Mouse (Mus musculus) liver, embryonic 13.5 days (tissue): ENCODE measurements around the gene Ube4a. TPM values are rescaled to one million over a fixed set of nuclear protein-coding genes. Genes with fewer than 3 reads are reported as not detected.
A peak's percentile ranks its signal among the peaks of the same experiment; 100 is the strongest.
"Not testable (repeated sequence)": the region's sequence is repeated elsewhere in the genome, so short reads cannot be mapped to it uniquely, and the experiment has no call there.

Experiments
- ATAC-seq: fragments of 200-750 bp; cut with Nextera tagmentation; 2 replicates; pipeline ENCODE4 v1.8.0; 2017; ENCODE audit warnings: low read depth, mild to moderate bottlenecking, moderate number of reproducible peaks, moderate library complexity
- DNase-seq: peaks from one replicate; pipeline ENCODE4 v3.0.0; 2022
- H3K27ac ChIP-seq: fragments of 300-500 bp; sonication (generic); 2 replicates; pipeline ENCODE4 v1.5.1; 2015; ENCODE audit warnings: moderate library complexity, mild to moderate bottlenecking, inconsistent platforms
- H3K27me3 ChIP-seq: fragments of 300-500 bp; sonication (generic); 2 replicates; pipeline ENCODE4 v1.6.1; 2015; ENCODE audit warnings: mild to moderate bottlenecking, inconsistent platforms
- H3K36me3 ChIP-seq: fragments of 300-500 bp; sonication (generic); 2 replicates; pipeline ENCODE4 v1.6.1; 2015; ENCODE audit warnings: mild to moderate bottlenecking, inconsistent platforms
- H3K4me1 ChIP-seq: fragments of 300-500 bp; sonication (generic); replicated peaks from 2 replicates; pipeline ENCODE4 v1.6.1; 2015; ENCODE audit warnings: inconsistent platforms
- H3K4me2 ChIP-seq: fragments of 300-500 bp; sonication (generic); 2 replicates; pipeline ENCODE4 v1.6.1; 2015; ENCODE audit warnings: inconsistent platforms, mild to moderate bottlenecking, moderate library complexity
- H3K4me3 ChIP-seq: fragments of 300-500 bp; sonication (generic); replicated peaks from 2 replicates; pipeline ENCODE4 v1.5.1; 2015; ENCODE audit warnings: mild to moderate bottlenecking, inconsistent platforms
- H3K9ac ChIP-seq: fragments of 300-500 bp; sonication (generic); 2 replicates; pipeline ENCODE4 v1.6.1; 2015; ENCODE audit warnings: mild to moderate bottlenecking, inconsistent platforms
- H3K9me3 ChIP-seq: fragments of 300-500 bp; sonication (generic); replicated peaks from 2 replicates; pipeline ENCODE4 v1.6.1; 2016; ENCODE audit warnings: inconsistent platforms
- WGBS: fragments of 180-500 bp; shearing (Covaris S2); methylation state at CpG from one replicate; pipeline ENCODE4 v1.1.7; 2015; ENCODE audit not compliant: insufficient replicate concordance; 5-methylcytosine and 5-hydroxymethylcytosine counted together
- polyA plus RNA-seq: library from polyadenylated mRNA; unstranded; fragments of >200 nt; fragmentation: Nextera tagmentation; extraction: Ambion mirVana; gene quantifications from 2 replicates; pipeline ENCODE4 v1.2.1, GENCODE M21; 2015

Gene Ube4a
- polyA plus RNA-seq, 1 experiment from 2014 or later: 10.5 TPM

GRCm38 (mm10) chr9:44981104-44981503 lies 15.7 kb upstream of the Ube4a start:
- WGBS: 75% methylated on average over 2 of the region's 2 CpGs
- no peak overlapping the region for H3K9ac ChIP-seq
- DNase-seq (no peak), ATAC-seq (no peak)
- no peaks in the 10 kb centered on the region for H3K36me3 ChIP-seq
- no peak overlapping the region for H3K4me2 ChIP-seq
- 0 out of 2 replicates have a peak, but pooled peaks cover 4% of the 10 kb centered on the region for H3K27me3 ChIP-seq
- H3K9me3 ChIP-seq: no peaks in the 10 kb centered on the region
- H3K27ac ChIP-seq: no peak overlapping the region
- H3K4me3 ChIP-seq: no peak overlapping the region
- peaks cover 10% of the 10 kb centered on the region for H3K4me1 ChIP-seq

GRCm38 (mm10) chr9:44980242-44980641 lies 14.8 kb upstream of the Ube4a start, which contains the start of gene Cd3g:
Gene Cd3g (minus strand): TSS chr9:44980431.
- WGBS: 45% methylated on average over 3 of the region's 3 CpGs
- H3K4me3 ChIP-seq: no peak within 1 kb of the TSS
- H3K9me3 ChIP-seq: no peaks in the 10 kb centered on the region
- no peak within 1 kb of the TSS for H3K27ac ChIP-seq
- ATAC-seq (peak; percentile 73), DNase-seq (no peak)
- H3K27me3 ChIP-seq: 0 out of 2 replicates have a peak, but pooled peaks cover 4% of the 10 kb centered on the region
- H3K36me3 ChIP-seq: no peaks in the 10 kb centered on the region
- H3K9ac ChIP-seq: no peak within 1 kb of the TSS
- peaks cover 10% of the 10 kb centered on the region for H3K4me1 ChIP-seq
- no peak within 1 kb of the TSS for H3K4me2 ChIP-seq

GRCm38 (mm10) chr9:44979806-44980205 lies 14.4 kb upstream of the Ube4a start:
- Histone ChIP-seq H3K4me1 (peaks cover 10% of the 10 kb centered on the region), H3K36me3 (no peaks in the 10 kb centered on the region), H3K27me3 (0 out of 2 replicates have a peak, but pooled peaks cover 4% of the 10 kb centered on the region), H3K4me3 (no peak overlapping the region), H3K9ac (no peak overlapping the region), H3K4me2 (no peak overlapping the region), H3K9me3 (no peaks in the 10 kb centered on the region), H3K27ac (no peak overlapping the region)
- ATAC-seq (no peak), DNase-seq (no peak)
- 61% methylated on average over 7 of the region's 7 CpGs for WGBS

- DNase-seq (no peak), ATAC-seq (no peak)
- Histone ChIP-seq H3K9ac (no peak overlapping the region), H3K9me3 (no peaks in the 10 kb centered on the region), H3K4me3 (no peak overlapping the region), H3K27ac (no peak overlapping the region), H3K4me1 (peaks cover 10% of the 10 kb centered on the region), H3K4me2 (no peak overlapping the region), H3K36me3 (no peaks in the 10 kb centered on the region), H3K27me3 (peaks cover 23% of the 10 kb centered on the region)
- 50% methylated on average over 6 of the region's 6 CpGs for WGBS
Measured at GRCm38 (mm10) chr9:44977813-44978212, 12.4 kb upstream of the Ube4a start.

- no peak for ATAC-seq
- H3K4me1 ChIP-seq: peaks cover 16% of the 10 kb centered on the region
- no peak overlapping the region for H3K4me2 ChIP-seq
- no peaks in the 10 kb centered on the region for H3K36me3 ChIP-seq
- H3K9me3 ChIP-seq: no peaks in the 10 kb centered on the region
- no peak overlapping the region for H3K9ac ChIP-seq
- DNase-seq: no peak
- no peak overlapping the region for H3K27ac ChIP-seq
- H3K27me3 ChIP-seq: peaks cover 35% of the 10 kb centered on the region
- no peak overlapping the region for H3K4me3 ChIP-seq
- WGBS: 44% methylated on average over 1 of the region's 1 CpGs
Measured at GRCm38 (mm10) chr9:44969450-44969849, 4.0 kb upstream of the Ube4a start.

GRCm38 (mm10) chr9:44967763-44968162 lies 2.4 kb upstream of the Ube4a start:
- not testable (repeated sequence) for H3K9me3 ChIP-seq, ATAC-seq, DNase-seq, H3K4me3 ChIP-seq, H3K9ac ChIP-seq, H3K36me3 ChIP-seq, H3K4me2 ChIP-seq, H3K27ac ChIP-seq
- WGBS: 71% methylated on average over 5 of the region's 5 CpGs
- H3K27me3 ChIP-seq: peaks cover 18% of the 10 kb centered on the region
- peaks cover 25% of the 10 kb centered on the region for H3K4me1 ChIP-seq

GRCm38 (mm10) chr9:44966815-44967242 lies 1.4 kb upstream of the Ube4a start:
- Histone ChIP-seq H3K4me3 (no peak overlapping the region), H3K27ac (no peak overlapping the region), H3K9me3 (no peaks in the 10 kb centered on the region), H3K4me2 (no peak overlapping the region), H3K4me1 (peaks cover 25% of the 10 kb centered on the region), H3K36me3 (peaks cover 14% of the 10 kb centered on the region), H3K9ac (no peak overlapping the region), H3K27me3 (peaks cover 12% of the 10 kb centered on the region)
- no peak for ATAC-seq
- peak; percentile 58 for DNase-seq
- WGBS: 18% methylated on average over 3 of the region's 3 CpGs

- Histone ChIP-seq H3K4me1 (peaks cover 25% of the 10 kb centered on the region), H3K4me2 (peak overlapping the region; percentile 82), H3K27me3 (peaks cover 9% of the 10 kb centered on the region), H3K9ac (peak overlapping the region; percentile 53), H3K36me3 (peaks cover 23% of the 10 kb centered on the region), H3K27ac (peak overlapping the region; percentile 75), H3K4me3 (peak overlapping the region; percentile 84), H3K9me3 (no peaks in the 10 kb centered on the region)
- DNase-seq (no peak), ATAC-seq (peak; percentile 27)
- 14% methylated on average over 10 of the region's 10 CpGs for WGBS
Measured at GRCm38 (mm10) chr9:44965833-44966466, 550 bp upstream of the Ube4a start.

GRCm38 (mm10) chr9:44954432-44954831 lies 11.0 kb downstream of the Ube4a start:
- Histone ChIP-seq H3K27ac (no peak overlapping the region), H3K9ac (no peak overlapping the region), H3K4me2 (no peak overlapping the region), H3K27me3 (no peaks in the 10 kb centered on the region), H3K4me3 (no peak overlapping the region), H3K9me3 (no peaks in the 10 kb centered on the region), H3K4me1 (0 out of 2 replicates have a peak, but pooled peaks cover 3% of the 10 kb centered on the region), H3K36me3 (peaks cover 76% of the 10 kb centered on the region)
- no peak for ATAC-seq
- no peak for DNase-seq
- 84% methylated on average over 3 of the region's 3 CpGs for WGBS

GRCm38 (mm10) chr9:44947836-44948235 lies 17.6 kb downstream of the Ube4a start:
- ATAC-seq: no peak
- Histone ChIP-seq H3K27me3 (no peaks in the 10 kb centered on the region), H3K4me3 (no peak overlapping the region), H3K27ac (no peak overlapping the region), H3K9me3 (no peaks in the 10 kb centered on the region), H3K4me2 (no peak overlapping the region), H3K36me3 (peaks cover 90% of the 10 kb centered on the region), H3K9ac (no peak overlapping the region), H3K4me1 (no peaks in the 10 kb centered on the region)
- DNase-seq: no peak
- WGBS: 87% methylated on average over 5 of the region's 5 CpGs

- Histone ChIP-seq H3K27ac (no peak overlapping the region), H3K4me3 (no peak overlapping the region), H3K36me3 (peaks cover 91% of the 10 kb centered on the region), H3K4me2 (no peak overlapping the region), H3K9ac (no peak overlapping the region), H3K27me3 (no peaks in the 10 kb centered on the region), H3K4me1 (no peaks in the 10 kb centered on the region), H3K9me3 (no peaks in the 10 kb centered on the region)
- no peak for ATAC-seq
- no peak for DNase-seq
- 82% methylated on average over 7 of the region's 7 CpGs for WGBS
Measured at GRCm38 (mm10) chr9:44946185-44946695, 19.2 kb downstream of the Ube4a start.

GRCm38 (mm10) chr9:44942421-44942820 lies 23.0 kb downstream of the Ube4a start:
- peaks cover 87% of the 10 kb centered on the region for H3K36me3 ChIP-seq
- H3K4me1 ChIP-seq: no peaks in the 10 kb centered on the region
- no peak overlapping the region for H3K4me3 ChIP-seq
- H3K9me3 ChIP-seq: no peaks in the 10 kb centered on the region
- no peak overlapping the region for H3K9ac ChIP-seq
- H3K27ac ChIP-seq: no peak overlapping the region
- DNase-seq (no peak), ATAC-seq (no peak)
- no peaks in the 10 kb centered on the region for H3K27me3 ChIP-seq
- 92% methylated on average over 4 of the region's 4 CpGs for WGBS
- no peak overlapping the region for H3K4me2 ChIP-seq
